Mouse (Mus musculus) stomach, embryonic 14.5 days (tissue): ENCODE results near the gene Zzz3. TPM values are rescaled to one million over a fixed set of nuclear protein-coding genes. Genes with fewer than 3 reads are reported as not detected.
A peak's percentile ranks its signal among the peaks of the same experiment; 100 is the strongest.

Source experiments
- ATAC-seq: fragments of 200-750 bp; cut with Nextera tagmentation; 2 replicates; pipeline ENCODE4 v1.8.0; 2017; ENCODE audit warnings: low read depth, moderate TSS enrichment; ENCODE audit not compliant: insufficient number of reproducible peaks, insufficient read depth, low FRiP score
- H3K27ac ChIP-seq: fragments of 300-500 bp; sonication (generic); 2 replicates; pipeline ENCODE4 v1.5.1; 2014; ENCODE audit warnings: mild to moderate bottlenecking, low read length, moderate library complexity, mixed read lengths
- H3K27me3 ChIP-seq: fragments of 300-500 bp; sonication (generic); 2 replicates; pipeline ENCODE4 v1.6.1; 2014; ENCODE audit warnings: low read length, control low read depth, mixed read lengths; ENCODE audit not compliant: control insufficient read depth, insufficient read depth
- H3K36me3 ChIP-seq: fragments of 300-500 bp; sonication (generic); 2 replicates; pipeline ENCODE4 v1.6.1; 2014; ENCODE audit warnings: mild to moderate bottlenecking, control low read depth, low read length, moderate library complexity, mixed read lengths; ENCODE audit not compliant: control insufficient read depth, insufficient read depth
- H3K4me1 ChIP-seq: fragments of 300-500 bp; sonication (generic); 2 replicates; pipeline ENCODE4 v1.6.1; 2014; ENCODE audit warnings: low read length, control low read depth, mixed read lengths; ENCODE audit not compliant: control insufficient read depth, insufficient read depth
- H3K4me2 ChIP-seq: fragments of 300-500 bp; sonication (generic); replicated peaks from 2 replicates; pipeline ENCODE4 v1.6.1; 2014; ENCODE audit warnings: low read depth, low read length, control low read depth
- H3K4me3 ChIP-seq: fragments of 300-500 bp; sonication (generic); 2 replicates; pipeline ENCODE4 v1.5.1; 2014; ENCODE audit warnings: low read depth, low read length, control low read depth
- H3K9ac ChIP-seq: fragments of 300-500 bp; sonication (generic); replicated peaks from 2 replicates; pipeline ENCODE4 v1.6.1; 2014; ENCODE audit warnings: low read depth, mild to moderate bottlenecking, control low read depth, low read length, moderate library complexity, mixed read lengths
- H3K9me3 ChIP-seq: fragments of 300-500 bp; sonication (generic); 2 replicates; pipeline ENCODE4 v1.6.1; 2016; ENCODE audit warnings: low read depth, low read length, control low read depth; ENCODE audit not compliant: control insufficient read depth
- WGBS: fragments of 180-500 bp; shearing (Covaris S2); extraction: QIAGEN DNeasy Blood & Tissue Kit; methylation state at CpG from one replicate; pipeline ENCODE4 v1.1.7; 2014; 5-methylcytosine and 5-hydroxymethylcytosine counted together
- polyA plus RNA-seq: library from polyadenylated mRNA; unstranded; fragments of >200 nt; fragmentation: Nextera tagmentation; extraction: Ambion mirVana; gene quantifications from 2 replicates; pipeline ENCODE4 v1.2.1, GENCODE M21; 2014

Gene Zzz3
- polyA plus RNA-seq, 1 experiment from 2014 or later = 63.3 TPM

GRCm38 (mm10) chr3:152396278-152396987, 1.2 kb downstream of the Zzz3 start:
- peak; percentile 89 for ATAC-seq
- Histone ChIP-seq H3K4me2 (peak overlapping the region; percentile 75), H3K4me1 (peaks cover 13% of the 10 kb centered on the region), H3K9me3 (no peaks in the 10 kb centered on the region), H3K27ac (peak overlapping the region; percentile 99), H3K4me3 (peak overlapping the region; percentile 82), H3K9ac (peak overlapping the region; percentile 87), H3K36me3 (peaks cover 9% of the 10 kb centered on the region; the same call in 1 of the 2 replicates), H3K27me3 (no peaks in the 10 kb centered on the region)
- WGBS = under 1% methylated on average over 76 of the region's 102 CpGs

DNA sequence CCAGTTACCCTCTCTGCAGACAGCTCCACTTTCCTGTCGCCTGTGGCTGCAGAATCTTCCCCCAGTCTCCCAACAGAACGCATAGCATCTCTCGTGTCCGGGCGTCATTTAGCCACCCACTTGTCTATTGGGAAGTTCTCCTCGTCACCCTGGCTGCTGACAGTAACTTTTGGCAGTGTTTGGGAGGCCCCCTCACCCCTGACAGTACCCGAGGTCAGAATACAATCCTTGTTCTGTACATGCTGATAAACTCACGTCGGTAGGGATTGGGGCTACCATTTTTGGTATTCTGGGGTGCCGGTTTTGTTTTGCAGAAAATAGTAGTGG, 1.7 kb downstream of the Zzz3 start:
- 1% methylated on average over 10 of the region's 10 CpGs for WGBS
- Histone ChIP-seq H3K4me1 (peaks cover 17% of the 10 kb centered on the region), H3K4me3 (peak overlapping the region; percentile 82), H3K4me2 (peak overlapping the region; percentile 75), H3K27ac (peak overlapping the region; percentile 99), H3K9ac (peak overlapping the region; percentile 87), H3K36me3 (peaks cover 7% of the 10 kb centered on the region; the same call in 1 of the 2 replicates), H3K9me3 (no peaks in the 10 kb centered on the region), H3K27me3 (no peaks in the 10 kb centered on the region)
- ATAC-seq = no peak

DNA sequence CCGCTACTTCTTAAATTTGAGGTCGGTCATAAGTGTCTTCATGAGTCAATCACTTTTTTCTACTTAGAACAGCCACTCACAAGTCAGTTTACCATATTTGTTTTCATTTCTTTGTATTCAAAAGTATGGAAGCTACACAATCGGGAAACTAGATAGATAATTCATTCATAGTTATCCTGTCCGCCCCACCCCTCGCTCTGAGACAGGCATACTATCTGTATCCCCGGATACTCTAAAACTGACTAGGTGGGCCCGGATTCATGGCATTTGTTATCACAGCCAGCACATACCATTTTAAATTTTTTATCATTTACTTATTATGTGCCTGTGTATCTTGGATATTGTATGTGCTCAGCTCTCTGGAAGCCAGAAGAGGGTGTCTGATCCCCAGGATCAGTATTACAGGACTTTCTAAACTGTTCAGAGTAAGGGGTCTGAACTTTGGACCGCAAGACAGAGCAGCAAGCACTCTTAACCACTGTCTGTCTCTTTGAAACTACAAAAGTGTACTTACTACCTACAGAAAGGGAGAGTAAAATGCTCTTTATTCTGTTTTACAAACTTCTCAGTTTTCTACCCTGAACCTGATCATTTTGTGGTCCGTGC, 2.2 kb downstream of the Zzz3 start:
- no peak for ATAC-seq
- Histone ChIP-seq H3K4me1 (peaks cover 17% of the 10 kb centered on the region), H3K4me3 (peak overlapping the region; percentile 82), H3K27me3 (no peaks in the 10 kb centered on the region), H3K36me3 (peaks cover 2% of the 10 kb centered on the region; the same call in 1 of the 2 replicates), H3K9me3 (no peaks in the 10 kb centered on the region), H3K27ac (peak overlapping the region; percentile 99; the same call in 1 of the 2 replicates), H3K9ac (peak overlapping the region; percentile 87; the same call in 1 of the 2 replicates), H3K4me2 (peak overlapping the region; percentile 75)
- WGBS = 46% methylated on average over 9 of the region's 9 CpGs

- H3K27ac ChIP-seq = no peak overlapping the region; the same call in 1 of the 2 replicates
- ATAC-seq = no peak
- no peak overlapping the region for H3K4me2 ChIP-seq
- WGBS = 58% methylated on average over 5 of the region's 5 CpGs
- H3K9me3 ChIP-seq = no peaks in the 10 kb centered on the region
- no peak overlapping the region for H3K9ac ChIP-seq
- H3K4me3 ChIP-seq = no peak overlapping the region
- no peaks in the 10 kb centered on the region for H3K36me3 ChIP-seq
- no peaks in the 10 kb centered on the region for H3K27me3 ChIP-seq
- peaks cover 17% of the 10 kb centered on the region for H3K4me1 ChIP-seq
These were observed 5.2 kb downstream of the Zzz3 start for GRCm38 (mm10) chr3:152400441-152400840.

- ATAC-seq = no peak
- peaks cover 17% of the 10 kb centered on the region for H3K4me1 ChIP-seq
- H3K9me3 ChIP-seq = no peaks in the 10 kb centered on the region
- no peak overlapping the region for H3K9ac ChIP-seq
- no peaks in the 10 kb centered on the region for H3K27me3 ChIP-seq
- 83% methylated on average over 3 of the region's 3 CpGs for WGBS
- no peaks in the 10 kb centered on the region for H3K36me3 ChIP-seq
- H3K4me3 ChIP-seq = no peak overlapping the region
- no peak overlapping the region for H3K4me2 ChIP-seq
- no peak overlapping the region for H3K27ac ChIP-seq
These were observed 5.6 kb downstream of the Zzz3 start for GRCm38 (mm10) chr3:152400875-152401274.

GRCm38 (mm10) chr3:152401964-152402670, 6.8 kb downstream of the Zzz3 start:
- no peak overlapping the region for H3K4me3 ChIP-seq
- no peaks in the 10 kb centered on the region for H3K27me3 ChIP-seq
- ATAC-seq = 0 out of 2 replicates have a peak, but pooled peaks have one; percentile 50
- no peak overlapping the region for H3K9ac ChIP-seq
- WGBS = 67% methylated on average over 7 of the region's 7 CpGs
- H3K36me3 ChIP-seq = no peaks in the 10 kb centered on the region
- no peak overlapping the region for H3K27ac ChIP-seq
- H3K4me1 ChIP-seq = peaks cover 17% of the 10 kb centered on the region
- H3K9me3 ChIP-seq = no peaks in the 10 kb centered on the region
- no peak overlapping the region for H3K4me2 ChIP-seq

GRCm38 (mm10) chr3:152402671-152403066, 7.4 kb downstream of the Zzz3 start:
- Histone ChIP-seq H3K9ac (no peak overlapping the region), H3K4me1 (peaks cover 13% of the 10 kb centered on the region; the same call in 1 of the 2 replicates), H3K36me3 (no peaks in the 10 kb centered on the region), H3K4me2 (no peak overlapping the region), H3K27me3 (no peaks in the 10 kb centered on the region), H3K4me3 (no peak overlapping the region), H3K27ac (no peak overlapping the region), H3K9me3 (no peaks in the 10 kb centered on the region)
- no peak for ATAC-seq
- whole genome bisulfite sequencing = 86% methylated on average over 3 of the region's 3 CpGs

DNA sequence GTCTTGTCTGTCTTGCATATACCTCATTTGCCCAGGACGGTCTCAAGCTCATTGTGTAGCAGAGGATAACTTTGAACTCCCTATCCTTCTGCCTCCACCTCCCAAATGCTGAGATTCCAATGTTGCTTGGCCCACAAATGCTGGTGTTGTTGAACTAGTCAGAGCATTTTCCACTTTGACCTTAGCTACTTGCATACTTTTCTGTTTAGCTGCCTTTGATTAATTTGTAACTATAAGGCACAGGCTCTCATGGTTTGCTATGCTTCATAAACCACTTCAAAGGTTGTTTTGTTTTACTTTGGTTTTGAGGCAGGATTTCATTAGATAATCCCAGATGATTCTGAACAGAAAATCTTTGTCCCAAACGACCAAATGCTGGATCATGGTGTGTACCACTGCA, 8.6 kb downstream of the Zzz3 start:
- Histone ChIP-seq H3K4me1 (peaks cover 8% of the 10 kb centered on the region; the same call in 1 of the 2 replicates), H3K27me3 (no peaks in the 10 kb centered on the region), H3K4me3 (no peak overlapping the region), H3K27ac (no peak overlapping the region), H3K9ac (no peak overlapping the region), H3K36me3 (no peaks in the 10 kb centered on the region), H3K9me3 (no peaks in the 10 kb centered on the region), H3K4me2 (no peak overlapping the region)
- WGBS = 63% methylated on average over 2 of the region's 2 CpGs
- no peak for ATAC-seq
